Mouse (Mus musculus) forebrain, embryonic 11.5 days (tissue): ENCODE data around the gene Mrps18b. TPM values are rescaled to one million over a fixed set of nuclear protein-coding genes. Genes with fewer than 3 reads are reported as not detected.
A peak's percentile ranks its signal among the peaks of the same experiment; 100 is the strongest.

Source experiments
- ATAC-seq: fragments of 200-750 bp; cut with Nextera tagmentation; replicated peaks from 2 replicates; pipeline ENCODE4 v1.8.0; 2017; ENCODE audit warnings: moderate TSS enrichment; ENCODE audit not compliant: low FRiP score
- DNase-seq: peaks from one replicate; pipeline ENCODE4 v3.0.0-alpha.2; 2017; ENCODE audit warnings: low spot score
- H3K27ac ChIP-seq: fragments of 300-500 bp; sonication (generic); 2 replicates; pipeline ENCODE4 v1.5.1; 2014; ENCODE audit warnings: low read depth, low read length
- H3K27me3 ChIP-seq: fragments of 300-500 bp; sonication (generic); 2 replicates; pipeline ENCODE4 v1.6.1; 2014; ENCODE audit warnings: mild to moderate bottlenecking, low read length, mixed read lengths; ENCODE audit not compliant: control insufficient read depth, insufficient read depth
- H3K36me3 ChIP-seq: fragments of 300-500 bp; sonication (generic); 2 replicates; pipeline ENCODE4 v1.6.1; 2014; ENCODE audit warnings: mild to moderate bottlenecking, low read length, moderate library complexity, mixed read lengths; ENCODE audit not compliant: control insufficient read depth, insufficient read depth
- H3K4me1 ChIP-seq: fragments of 300-500 bp; sonication (generic); replicated peaks from 2 replicates; pipeline ENCODE4 v1.6.1; 2014; ENCODE audit warnings: low read length, mixed read lengths; ENCODE audit not compliant: control insufficient read depth, insufficient read depth
- H3K4me2 ChIP-seq: fragments of 300-500 bp; sonication (generic); 2 replicates; pipeline ENCODE4 v1.6.1; 2014; ENCODE audit warnings: low read depth, mild to moderate bottlenecking, low read length, moderate library complexity, mixed read lengths; ENCODE audit not compliant: severe bottlenecking
- H3K4me3 ChIP-seq: fragments of 300-500 bp; sonication (generic); 2 replicates; pipeline ENCODE4 v1.5.1; 2014; ENCODE audit warnings: low read depth, low read length
- H3K9ac ChIP-seq: fragments of 300-500 bp; sonication (generic); 2 replicates; pipeline ENCODE4 v1.6.1; 2014; ENCODE audit warnings: low read length
- H3K9me3 ChIP-seq: fragments of 300-500 bp; sonication (generic); 2 replicates; pipeline ENCODE4 v1.6.1; 2016; ENCODE audit warnings: low read length, mixed read lengths; ENCODE audit not compliant: control insufficient read depth
- WGBS: fragments of 180-500 bp; shearing (Covaris S2); extraction: QIAGEN DNeasy Blood & Tissue Kit; methylation state at CpG from one replicate; pipeline ENCODE4 v1.1.7; 2014; 5-methylcytosine and 5-hydroxymethylcytosine counted together
- polyA plus RNA-seq: library from polyadenylated mRNA; unstranded; fragments of >200 nt; fragmentation: Nextera tagmentation; extraction: Ambion mirVana; gene quantifications from 2 replicates; pipeline ENCODE4 v1.2.1, GENCODE M21; 2014

Mrps18b gene
- polyA plus RNA-seq, 1 experiment from 2014 or later, result 66.8 TPM

DNA sequence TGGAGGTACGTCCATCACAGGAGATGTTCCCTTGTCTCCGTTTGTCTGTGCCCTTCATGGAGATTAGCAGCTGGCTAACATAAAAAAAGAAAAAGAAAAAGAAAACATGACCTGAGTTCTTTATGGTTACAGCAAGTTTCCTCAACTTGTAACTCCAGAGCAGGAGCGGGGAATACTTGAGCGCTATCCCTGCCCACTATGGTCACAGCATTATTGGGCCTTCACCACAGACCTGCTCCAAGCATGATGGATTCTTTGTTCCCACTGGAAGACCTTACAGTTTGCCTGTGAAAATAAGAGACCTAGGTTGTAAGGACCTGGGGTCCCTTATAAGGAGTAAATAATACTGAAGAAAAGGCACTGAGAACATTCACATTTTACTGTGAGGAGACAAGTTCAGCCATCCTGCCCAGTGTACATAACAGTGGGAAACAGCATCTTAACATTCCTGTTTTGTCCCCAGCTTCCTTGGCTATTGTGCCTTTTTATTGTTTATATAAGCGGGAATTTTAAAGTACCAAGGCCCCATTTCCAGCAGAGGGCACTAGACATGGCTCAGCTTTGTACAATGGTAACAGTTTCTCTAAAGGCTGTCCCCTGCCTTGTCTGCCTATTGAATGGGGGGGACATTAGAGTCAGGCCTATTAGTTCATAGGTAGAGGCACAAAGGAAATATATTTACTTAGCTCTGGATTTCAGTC, 4.8 kb upstream of the Mrps18b start:
- Histone ChIP-seq H3K4me1 (peaks cover 9% of the 10 kb centered on the region), H3K27ac (peak overlapping the region; percentile 44), H3K4me2 (no peak overlapping the region), H3K36me3 (peaks cover 12% of the 10 kb centered on the region; the same call in 1 of the 2 replicates), H3K4me3 (no peak overlapping the region), H3K9ac (peak overlapping the region; percentile 9; the same call in 1 of the 2 replicates), H3K27me3 (no peaks in the 10 kb centered on the region), H3K9me3 (no peaks in the 10 kb centered on the region)
- WGBS, result 78% methylated on average over 5 of the region's 5 CpGs
- no peak for ATAC-seq
- DNase-seq, result no peak

DNA sequence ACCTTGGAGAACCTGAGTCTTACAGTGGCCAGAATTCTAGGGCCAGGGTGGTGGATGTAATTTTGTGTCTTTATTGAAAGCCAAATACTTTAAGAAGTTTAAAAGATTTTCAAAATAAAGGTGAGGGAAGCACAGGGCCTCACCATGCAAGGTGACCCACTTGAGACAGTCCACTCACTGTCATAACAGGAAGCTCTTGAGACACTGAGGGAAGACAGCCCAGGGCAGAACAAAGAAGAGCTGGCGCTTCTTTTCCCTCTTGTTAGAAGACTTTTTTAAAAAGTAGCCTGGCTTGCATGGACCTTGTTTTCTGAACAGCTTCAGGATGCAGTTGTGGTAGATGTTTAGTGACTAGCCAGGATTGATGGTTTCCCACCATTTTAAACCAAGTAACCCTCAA, 4.2 kb upstream of the Mrps18b start:
- peak overlapping the region; percentile 95 for H3K27ac ChIP-seq
- H3K9me3 ChIP-seq, result no peaks in the 10 kb centered on the region
- H3K4me3 ChIP-seq, result no peak overlapping the region
- no peaks in the 10 kb centered on the region for H3K27me3 ChIP-seq
- 90% methylated on average over 1 of the region's 1 CpGs for WGBS
- peaks cover 10% of the 10 kb centered on the region; the same call in 1 of the 2 replicates for H3K36me3 ChIP-seq
- DNase-seq (no peak), ATAC-seq (no peak)
- peaks cover 11% of the 10 kb centered on the region for H3K4me1 ChIP-seq
- peak overlapping the region; percentile 97; the same call in 1 of the 2 replicates for H3K9ac ChIP-seq
- peak overlapping the region; percentile 54; the same call in 1 of the 2 replicates for H3K4me2 ChIP-seq

DNA sequence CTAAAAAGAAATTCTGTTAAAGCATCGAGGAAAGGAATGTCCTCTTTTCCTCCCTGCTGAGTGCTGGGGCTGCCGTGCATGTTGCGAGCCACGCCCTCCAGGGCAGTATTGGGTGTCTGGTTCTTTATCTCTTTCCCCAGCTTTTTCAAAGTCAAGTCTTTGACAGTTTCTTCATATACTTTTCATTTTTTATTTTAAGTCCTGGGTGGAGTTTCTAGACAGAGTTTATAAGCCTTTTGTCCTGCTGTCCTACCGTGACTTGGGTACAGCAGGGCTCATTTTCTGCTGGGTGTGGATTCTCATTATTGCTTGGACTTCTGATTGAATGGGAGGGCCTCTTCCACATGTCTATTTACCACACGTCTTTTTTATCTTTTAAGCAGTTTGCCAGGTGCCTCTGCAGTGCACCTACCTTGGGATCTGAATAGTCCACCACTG, 3.7 kb upstream of the Mrps18b start:
- ATAC-seq (no peak), DNase-seq (no peak)
- no peaks in the 10 kb centered on the region for H3K27me3 ChIP-seq

DNA sequence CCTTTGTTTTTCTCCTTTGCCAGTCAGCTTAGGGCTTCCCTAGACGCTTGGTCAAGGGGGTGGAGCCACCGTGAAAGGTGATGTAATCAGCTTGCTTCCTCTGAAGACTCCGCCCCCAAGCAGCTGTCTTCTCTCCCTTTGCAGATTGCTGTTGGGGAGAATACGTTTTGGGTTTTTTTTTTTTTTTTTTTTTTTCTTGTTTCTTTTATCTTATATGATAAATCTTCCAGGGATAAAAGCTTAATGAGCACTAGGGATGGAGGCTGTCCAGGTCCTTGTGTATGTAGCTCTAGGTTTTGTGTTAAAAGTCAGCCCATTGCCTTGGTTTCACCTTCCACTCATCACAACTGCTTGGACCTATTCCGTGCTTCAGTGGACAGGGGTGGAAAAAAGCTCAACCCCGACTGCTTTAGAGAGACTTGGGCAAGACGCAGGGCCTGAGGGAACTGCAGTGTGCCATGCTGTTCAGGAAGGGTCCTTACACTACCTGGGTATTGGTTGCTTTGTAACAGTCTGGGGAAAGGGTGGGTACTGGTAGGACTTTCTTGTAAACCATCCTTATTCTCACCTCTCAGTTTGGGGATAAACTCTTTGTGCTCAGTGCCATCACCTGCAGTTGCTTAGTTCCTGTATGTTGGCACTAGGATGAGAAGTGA, 3.0 kb upstream of the Mrps18b start:
- Histone ChIP-seq H3K27ac (peak overlapping the region; percentile 95), H3K27me3 (no peaks in the 10 kb centered on the region), H3K9ac (peak overlapping the region; percentile 97), H3K9me3 (no peaks in the 10 kb centered on the region), H3K4me1 (peaks cover 13% of the 10 kb centered on the region), H3K4me3 (peak overlapping the region; percentile 70), H3K4me2 (peak overlapping the region; percentile 54), H3K36me3 (peaks cover 7% of the 10 kb centered on the region; the same call in 1 of the 2 replicates)
- 13% methylated on average over 7 of the region's 7 CpGs for WGBS
- peak; percentile 91 for DNase-seq
- ATAC-seq, result peak; percentile 49

More for the DNA sequence above, 3.7 kb upstream of the Mrps18b start:
- peaks cover 13% of the 10 kb centered on the region for H3K4me1 ChIP-seq
- peak overlapping the region; percentile 95 for H3K27ac ChIP-seq
- peak overlapping the region; percentile 70; the same call in 1 of the 2 replicates for H3K4me3 ChIP-seq
- no peaks in the 10 kb centered on the region for H3K9me3 ChIP-seq
- 58% methylated on average over 6 of the region's 6 CpGs for WGBS
- peak overlapping the region; percentile 54 for H3K4me2 ChIP-seq
- peaks cover 8% of the 10 kb centered on the region; the same call in 1 of the 2 replicates for H3K36me3 ChIP-seq
- peak overlapping the region; percentile 97 for H3K9ac ChIP-seq

DNA sequence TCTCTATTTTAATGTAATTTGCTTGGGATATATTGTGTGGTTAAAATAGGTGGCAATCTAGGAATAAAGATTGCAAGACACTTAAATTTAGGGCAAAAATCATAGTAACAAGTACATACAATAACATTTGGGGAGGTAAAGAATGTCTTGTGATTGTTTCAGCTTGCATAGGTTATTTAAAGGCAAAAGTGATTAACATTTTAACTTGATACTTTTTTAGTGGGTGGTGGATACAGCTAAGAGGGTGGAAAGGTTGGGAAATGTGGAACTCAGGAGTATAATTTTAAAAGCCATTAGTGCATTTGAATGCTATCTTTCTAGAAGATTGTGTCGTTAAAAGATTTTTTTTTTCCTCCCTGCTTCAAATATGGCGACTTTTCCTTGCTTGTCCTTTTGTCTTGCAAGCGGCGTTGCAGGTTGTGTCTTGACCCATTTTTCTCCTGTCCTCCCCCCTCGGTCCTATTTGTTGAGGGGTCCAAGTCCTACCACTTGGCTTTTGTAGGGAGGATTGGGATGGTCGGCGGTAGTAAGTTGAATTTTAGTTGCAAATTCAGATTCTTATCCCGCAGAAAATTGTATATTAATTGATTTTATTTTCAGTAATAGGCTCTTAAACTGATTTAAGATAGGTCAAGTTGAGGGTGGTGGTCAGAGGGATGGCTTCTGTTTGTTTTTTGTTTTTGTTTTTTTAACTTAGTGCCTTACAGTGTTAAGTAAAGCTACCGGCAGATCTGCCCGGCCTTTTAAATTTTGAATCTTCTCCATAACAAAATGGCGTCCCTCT, 2.3 kb upstream of the Mrps18b start:
- Histone ChIP-seq H3K36me3 (peaks cover under 1% of the 10 kb centered on the region; the same call in 1 of the 2 replicates), H3K4me3 (peak overlapping the region; percentile 70), H3K27ac (peak overlapping the region; percentile 95), H3K9me3 (no peaks in the 10 kb centered on the region), H3K4me2 (peak overlapping the region; percentile 54), H3K9ac (peak overlapping the region; percentile 97), H3K27me3 (no peaks in the 10 kb centered on the region), H3K4me1 (peaks cover 13% of the 10 kb centered on the region)
- ATAC-seq (no peak), DNase-seq (peak; percentile 79)
- under 1% methylated on average over 11 of the region's 11 CpGs for WGBS

DNA sequence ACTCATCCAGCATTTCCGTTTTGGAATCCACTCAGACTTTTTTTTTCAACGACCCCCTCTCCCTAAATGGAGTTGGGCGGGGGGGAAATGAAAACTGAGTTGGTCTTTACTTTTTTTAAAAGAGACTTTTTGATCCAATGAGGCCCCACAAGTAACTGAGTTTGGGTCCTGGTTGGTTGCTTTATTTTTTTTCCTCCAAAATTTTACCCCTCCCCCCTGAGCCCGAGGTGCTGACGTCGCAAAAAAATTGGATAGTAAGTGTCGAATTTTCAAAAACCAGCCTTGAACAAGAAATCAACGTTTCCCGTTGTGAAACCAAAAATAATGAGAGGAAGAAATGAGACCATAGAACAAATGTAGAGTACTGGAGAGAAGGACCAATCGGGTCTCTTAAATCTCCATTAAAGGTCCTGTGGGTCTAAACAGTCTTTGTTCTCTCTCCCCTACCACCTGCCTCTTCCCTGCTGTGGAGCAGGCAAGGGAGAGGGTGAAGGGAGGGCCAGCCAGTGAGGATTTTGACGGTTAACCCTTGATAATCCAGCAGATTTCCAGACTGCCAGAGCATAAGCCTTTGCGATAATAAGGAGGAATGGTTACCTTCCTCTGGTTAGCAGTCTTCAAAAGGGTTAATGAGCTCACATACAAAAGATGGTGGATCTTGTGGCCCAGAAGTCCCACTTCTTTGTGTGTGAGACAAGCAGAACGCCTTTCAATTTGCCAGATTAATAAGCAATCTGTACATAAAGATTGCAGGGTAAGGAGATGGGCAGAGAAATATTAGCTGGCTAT, 1.5 kb upstream of the Mrps18b start:
- Histone ChIP-seq H3K9me3 (no peaks in the 10 kb centered on the region), H3K27ac (peak overlapping the region; percentile 95), H3K4me2 (peak overlapping the region; percentile 54), H3K4me1 (peaks cover 13% of the 10 kb centered on the region), H3K36me3 (no peaks in the 10 kb centered on the region), H3K9ac (peak overlapping the region; percentile 97), H3K27me3 (no peaks in the 10 kb centered on the region), H3K4me3 (peak overlapping the region; percentile 70)
- DNase-seq, result peak; percentile 79
- under 1% methylated on average over 13 of the region's 13 CpGs for WGBS
- peak; percentile 20 for ATAC-seq

DNA sequence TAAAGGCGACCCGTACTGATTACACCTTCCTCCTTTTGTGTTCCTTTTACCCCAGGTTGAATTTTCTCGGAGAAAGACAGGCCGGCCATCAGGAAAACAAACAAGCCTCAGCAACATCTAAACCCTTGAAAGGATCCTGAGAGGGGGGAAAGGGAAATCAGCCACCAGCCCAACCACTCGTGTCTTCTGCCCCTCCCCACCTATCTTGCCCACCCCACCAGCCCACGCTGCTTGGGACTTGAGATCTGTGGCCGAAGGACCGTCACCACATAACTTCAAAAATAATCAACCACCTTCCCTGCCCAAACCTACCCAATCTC, 914 bp upstream of the Mrps18b start:
- peaks cover 13% of the 10 kb centered on the region for H3K4me1 ChIP-seq
- under 1% methylated on average over 8 of the region's 8 CpGs for WGBS
- peak overlapping the region; percentile 95 for H3K27ac ChIP-seq
- DNase-seq (peak; percentile 70), ATAC-seq (no peak)
- H3K9ac ChIP-seq, result peak overlapping the region; percentile 97
- no peaks in the 10 kb centered on the region for H3K27me3 ChIP-seq
- H3K4me3 ChIP-seq, result peak overlapping the region; percentile 70
- peak overlapping the region; percentile 54 for H3K4me2 ChIP-seq
- H3K36me3 ChIP-seq, result peaks cover 2% of the 10 kb centered on the region; the same call in 1 of the 2 replicates
- no peaks in the 10 kb centered on the region for H3K9me3 ChIP-seq
